15 mouse cellular contexts compared by ENCODE assay signal in the genomic region with DNA sequence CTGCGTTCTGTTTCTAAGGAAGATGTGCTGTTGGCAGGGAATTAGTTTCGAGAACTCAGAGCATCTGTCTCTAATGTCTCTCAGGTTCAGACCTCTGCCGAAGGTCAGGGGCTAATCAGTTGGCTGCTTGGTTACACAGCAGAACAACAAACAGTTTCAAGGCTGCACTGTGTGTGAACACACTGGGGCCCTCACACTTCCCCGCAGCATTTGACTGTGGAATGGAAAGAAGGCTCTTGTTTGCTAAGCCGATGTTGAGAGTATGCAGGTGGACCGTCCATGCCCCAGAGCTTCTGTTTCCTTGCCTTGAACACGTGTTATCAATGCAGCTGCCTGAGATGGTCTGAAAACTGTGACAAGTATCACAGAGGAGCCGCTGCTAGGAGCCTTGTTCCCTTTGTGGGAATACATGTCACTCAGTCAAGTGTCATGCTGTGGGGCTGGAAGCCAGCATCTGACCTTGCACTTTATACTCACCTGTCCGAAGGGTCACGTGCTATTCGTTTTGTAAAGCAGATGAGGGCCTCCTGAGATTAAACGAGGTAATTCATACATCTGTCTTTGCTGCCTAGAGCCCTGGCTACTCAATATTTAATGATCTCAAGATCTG.
DNase-seq lines count a peak whose midpoint lies in the region; ATAC-seq lines count a peak whose summit lies in the region.
"Had no signal": no experiment of that assay in that cellular context is flagged by ENCODE, and none has a peak within 500 bp of the region (broad histone marks: within the 10 kb centered on the region; RNA-seq: fewer than 3 reads in every experiment).

No protein-coding gene starts in this region.

- ATAC-seq in heart, embryonic 15.5 days (replicated peaks; ENCODE audit: insufficient number of reproducible peaks, insufficient read depth, low FRiP score, low read depth): no peak
- ATAC-seq in heart, embryonic 12.5 days (ENCODE audit: insufficient number of reproducible peaks, low FRiP score): no peak
- no peak for ATAC-seq in neural tube, embryonic 15.5 days (ENCODE audit: low FRiP score)
- peak; percentile 74 for ATAC-seq in intestine, embryonic 15.5 days
- ATAC-seq: CD4-positive, CD25-positive, alpha-beta regulatory T cell, adult 4 months had no signal

- H3K9ac ChIP-seq in heart, embryonic 15.5 days: no peak overlapping the region
- no peak overlapping the region for H3K9ac ChIP-seq in heart, embryonic 12.5 days
- no peak overlapping the region for H3K9ac ChIP-seq in neural tube, embryonic 15.5 days (replicated peaks)
- no peak overlapping the region for H3K9ac ChIP-seq in intestine, embryonic 15.5 days
- H3K9ac ChIP-seq: embryonic facial prominence, embryonic 15.5 days; liver, embryonic 15.5 days had no signal

- WGBS in heart, embryonic 15.5 days: 39% methylated on average over 12 of the region's 12 CpGs
- WGBS in heart, embryonic 12.5 days: 42% methylated on average over 12 of the region's 12 CpGs
- 76% methylated on average over 12 of the region's 12 CpGs for WGBS in neural tube, embryonic 15.5 days
- 58% methylated on average over 12 of the region's 12 CpGs for WGBS in intestine, embryonic 15.5 days

- H3K9me3 ChIP-seq in heart, embryonic 15.5 days (replicated peaks): no peaks in the 10 kb centered on the region
- no peaks in the 10 kb centered on the region for H3K9me3 ChIP-seq in heart, embryonic 12.5 days (replicated peaks)
- no peaks in the 10 kb centered on the region for H3K9me3 ChIP-seq in neural tube, embryonic 15.5 days (replicated peaks)
- no peaks in the 10 kb centered on the region for H3K9me3 ChIP-seq in intestine, embryonic 15.5 days
- H3K9me3 ChIP-seq: embryonic facial prominence, embryonic 15.5 days; liver, embryonic 15.5 days had no signal

- H3K4me3 ChIP-seq in heart, embryonic 15.5 days: no peak overlapping the region
- no peak overlapping the region for H3K4me3 ChIP-seq in heart, embryonic 12.5 days
- no peak overlapping the region for H3K4me3 ChIP-seq in neural tube, embryonic 15.5 days (replicated peaks)
- H3K4me3 ChIP-seq in intestine, embryonic 15.5 days (replicated peaks): no peak overlapping the region
- H3K4me3 ChIP-seq: embryonic facial prominence, embryonic 15.5 days; left cerebral cortex, adult 2 months; liver, embryonic 15.5 days had no signal

- H3K4me1 ChIP-seq in heart, embryonic 15.5 days (replicated peaks): peaks cover 9% of the 10 kb centered on the region
- peaks cover 10% of the 10 kb centered on the region for H3K4me1 ChIP-seq in heart, embryonic 12.5 days (replicated peaks)
- H3K4me1 ChIP-seq in neural tube, embryonic 15.5 days: no peaks in the 10 kb centered on the region
- H3K4me1 ChIP-seq in intestine, embryonic 15.5 days (replicated peaks): no peaks in the 10 kb centered on the region
- H3K4me1 ChIP-seq: embryonic facial prominence, embryonic 15.5 days; liver, embryonic 15.5 days had no signal

- 0 out of 2 replicates have a peak overlapping the region, but pooled peaks have one; percentile 24 for H3K27ac ChIP-seq in heart, embryonic 15.5 days
- H3K27ac ChIP-seq in heart, embryonic 12.5 days (ENCODE audit: poor library complexity, severe bottlenecking): no peak overlapping the region
- H3K27ac ChIP-seq in neural tube, embryonic 15.5 days (replicated peaks): no peak overlapping the region
- no peak overlapping the region for H3K27ac ChIP-seq in intestine, embryonic 15.5 days
- H3K27ac ChIP-seq: embryonic facial prominence, embryonic 15.5 days; left cerebral cortex, adult 2 months; liver, embryonic 15.5 days had no signal

- intact Hi-C loops in left cerebral cortex, postnatal 10 days (cut with DNase I): no loop called here

- DNase-seq in neural tube, embryonic 10.5 days (ENCODE audit: extremely low spot score, low spot score): peak; percentile 24
- peak; percentile 45 for DNase-seq in testis, postnatal 10 days (ENCODE audit: low spot score)
- DNase-seq in left cerebral cortex, postnatal 10 days (ENCODE audit: extremely low spot score in 1 of 2, low spot score in 2 of 2): no peak
- DNase-seq in right cerebral cortex, adult 2 months (ENCODE audit: low spot score in 2 of 2): no peak
- DNase-seq: cerebellum, adult 2 months; kidney, postnatal 10 days; thymus, postnatal 4 days had no signal

- H3K36me3 ChIP-seq in heart, embryonic 15.5 days: no peaks in the 10 kb centered on the region
- no peaks in the 10 kb centered on the region for H3K36me3 ChIP-seq in heart, embryonic 12.5 days
- no peaks in the 10 kb centered on the region for H3K36me3 ChIP-seq in neural tube, embryonic 15.5 days
- no peaks in the 10 kb centered on the region for H3K36me3 ChIP-seq in intestine, embryonic 15.5 days
- H3K36me3 ChIP-seq: embryonic facial prominence, embryonic 15.5 days; liver, embryonic 15.5 days had no signal

- H3K4me2 ChIP-seq in heart, embryonic 15.5 days: no peak overlapping the region
- no peak overlapping the region for H3K4me2 ChIP-seq in heart, embryonic 12.5 days
- no peak overlapping the region for H3K4me2 ChIP-seq in neural tube, embryonic 15.5 days
- H3K4me2 ChIP-seq in intestine, embryonic 15.5 days (replicated peaks): no peak overlapping the region
- H3K4me2 ChIP-seq: embryonic facial prominence, embryonic 15.5 days; liver, embryonic 15.5 days had no signal

- H3K27me3 ChIP-seq in heart, embryonic 15.5 days: no peaks in the 10 kb centered on the region
- H3K27me3 ChIP-seq in heart, embryonic 12.5 days (replicated peaks): no peaks in the 10 kb centered on the region
- no peaks in the 10 kb centered on the region for H3K27me3 ChIP-seq in neural tube, embryonic 15.5 days (replicated peaks)
- no peaks in the 10 kb centered on the region for H3K27me3 ChIP-seq in intestine, embryonic 15.5 days (replicated peaks)
- H3K27me3 ChIP-seq: embryonic facial prominence, embryonic 15.5 days; liver, embryonic 15.5 days had no signal

Comparison
In these comparisons a context has a peak if more than half of its experiments do, and no peak if none do; other contexts are left out.
1. DNase-seq: peak in neural tube, embryonic 10.5 days (single experiment) and testis, postnatal 10 days (single experiment); none in left cerebral cortex, postnatal 10 days (0 of 2) and right cerebral cortex, adult 2 months (0 of 2).